Mouse (Mus musculus) CH12.LX (cell line): Measurements from ENCODE around the gene Kif21b. TPM values are rescaled to one million over a fixed set of nuclear protein-coding genes. Genes with fewer than 3 reads are reported as not detected.

Experiments used
- DNase-seq: peaks from one replicate; pipeline ENCODE4 v3.0.0-alpha.2; 2013; ENCODE audit errors: extremely low read depth
- H3K27ac ChIP-seq: 2 replicates; pipeline ENCODE4 v1.5.1; 2012; ENCODE audit warnings: low read depth, mild to moderate bottlenecking, control low read depth, moderate library complexity; ENCODE audit not compliant: insufficient read depth
- H3K27me3 ChIP-seq: replicated peaks from 2 replicates; pipeline ENCODE3; 2012; ENCODE audit warnings: inconsistent platforms
- H3K36me3 ChIP-seq, 2 experiments: replicated peaks in 1 of 2; 2 replicates each; pipeline versions ENCODE3 to v1.6.1; 2012; ENCODE audit warnings: inconsistent platforms in 1 of 2, low read length in 1 of 2, mild to moderate bottlenecking in 1 of 2, mixed read lengths in 1 of 2, moderate library complexity in 1 of 2; ENCODE audit not compliant: control insufficient read depth in 1 of 2, insufficient read depth in 1 of 2
- H3K4me1 ChIP-seq, 2 experiments: 2 replicates each; pipeline ENCODE4 v1.6.1; 2012; ENCODE audit warnings: inconsistent platforms in 1 of 2, moderate library complexity in 1 of 2; ENCODE audit not compliant: insufficient read depth in 2 of 2, control insufficient read depth in 1 of 2
- H3K4me2 ChIP-seq: 2 replicates; pipeline ENCODE4 v1.6.1; 2012; ENCODE audit warnings: low read depth, mild to moderate bottlenecking, control low read depth; ENCODE audit not compliant: poor library complexity, insufficient read depth, severe bottlenecking
- H3K4me3 ChIP-seq, 3 experiments: fragments of 150-350 bp in 1 of 3; sonication (generic) in 1 of 3; replicated peaks in 1 of 3; 2 replicates each; pipeline versions ENCODE3 to v1.5.1; 2011 to 2012; ENCODE audit warnings: low read depth in 2 of 3, low read length in 2 of 3, mild to moderate bottlenecking in 2 of 3, moderate library complexity in 2 of 3, control low read depth in 1 of 3, improper control_type of control experiment in 1 of 3, inconsistent platforms in 1 of 3, mixed read lengths in 1 of 3; ENCODE audit not compliant: poor library complexity in 1 of 3
- H3K79me2 ChIP-seq: replicated peaks from 2 replicates; pipeline ENCODE4 v1.6.1; 2012; ENCODE audit warnings: mild to moderate bottlenecking, moderate library complexity; ENCODE audit not compliant: control insufficient read depth, poor library complexity, insufficient read depth, severe bottlenecking; ENCODE audit errors: extremely low read depth
- H3K9ac ChIP-seq: 2 replicates; pipeline ENCODE4 v1.6.1; 2012; ENCODE audit warnings: low read depth, mild to moderate bottlenecking, control low read depth, moderate library complexity; ENCODE audit not compliant: insufficient read depth
- H3K9me3 ChIP-seq: replicated peaks from 2 replicates; pipeline ENCODE3; 2012; ENCODE audit warnings: low read length, inconsistent platforms, mixed read lengths
- BHLHE40 ChIP-seq: IDR thresholded peaks from 2 replicates; pipeline ENCODE4 v1.6.1; 2011; ENCODE audit warnings: mild to moderate bottlenecking, low read depth, low read length, improper control_type of control experiment
- CHD1 ChIP-seq: IDR thresholded peaks from 2 replicates; pipeline ENCODE4 v1.6.1; 2012; ENCODE audit warnings: low read depth, low read length, improper control_type of control experiment, inconsistent platforms
- CTCF ChIP-seq, 2 experiments: IDR thresholded peaks in 1 of 2; conservative IDR thresholded peaks in 1 of 2; 2 replicates each; pipeline ENCODE4 v1.5.1; 2011 to 2012; ENCODE audit warnings: low read depth in 2 of 2, low read length in 2 of 2, improper control_type of control experiment in 1 of 2, inconsistent platforms in 1 of 2, mild to moderate bottlenecking in 1 of 2, moderate library complexity in 1 of 2
- E2F4 ChIP-seq: IDR thresholded peaks from 2 replicates; pipeline ENCODE4 v1.6.1; 2011; ENCODE audit warnings: low read depth, low read length, improper control_type of control experiment; ENCODE audit not compliant: insufficient replicate concordance
- ELF1 ChIP-seq: IDR thresholded peaks from 2 replicates; pipeline ENCODE4 v1.6.1; 2014; ENCODE audit warnings: low read depth, mild to moderate bottlenecking, inconsistent platforms, low read length, improper control_type of control experiment
- ETS1 ChIP-seq: conservative IDR thresholded peaks from 2 replicates; pipeline ENCODE4 v1.6.1; 2012; ENCODE audit warnings: low read depth, mild to moderate bottlenecking, inconsistent platforms, low read length, improper control_type of control experiment, moderate library complexity
- GABPA ChIP-seq: IDR thresholded peaks from 2 replicates; pipeline ENCODE4 v1.6.1; 2012; ENCODE audit warnings: low read depth, low read length, improper control_type of control experiment, inconsistent platforms; ENCODE audit not compliant: insufficient replicate concordance
- IRF4 ChIP-seq: IDR thresholded peaks from 2 replicates; pipeline ENCODE4 v1.6.1; 2014; ENCODE audit warnings: low read depth, mild to moderate bottlenecking, inconsistent platforms, low read length, improper control_type of control experiment
- JUND ChIP-seq: conservative IDR thresholded peaks from 2 replicates; pipeline ENCODE4 v1.6.1; 2011; ENCODE audit warnings: low read depth, low read length, improper control_type of control experiment
- MAFK ChIP-seq: IDR thresholded peaks from 2 replicates; pipeline ENCODE4 v1.6.1; 2011; ENCODE audit warnings: low read length, improper control_type of control experiment; ENCODE audit not compliant: insufficient replicate concordance
- MAX ChIP-seq: IDR thresholded peaks from 2 replicates; pipeline ENCODE4 v1.6.1; 2011; ENCODE audit warnings: low read length, improper control_type of control experiment
- MEF2A ChIP-seq: IDR thresholded peaks from 2 replicates; pipeline ENCODE4 v1.6.1; 2014; ENCODE audit warnings: low read depth, mild to moderate bottlenecking, inconsistent platforms, low read length, improper control_type of control experiment, borderline replicate concordance
- MXI1 ChIP-seq: IDR thresholded peaks from 2 replicates; pipeline ENCODE4 v1.6.1; 2011; ENCODE audit warnings: mild to moderate bottlenecking, low read depth, low read length, improper control_type of control experiment
- MYC ChIP-seq: IDR thresholded peaks from 2 replicates; pipeline ENCODE4 v1.6.1; 2011; ENCODE audit warnings: low read depth, mild to moderate bottlenecking, improper control_type of control experiment, low read length
- NRF1 ChIP-seq: IDR thresholded peaks from 2 replicates; pipeline ENCODE4 v1.6.1; 2014; ENCODE audit warnings: low read depth, mild to moderate bottlenecking, inconsistent platforms, low read length, improper control_type of control experiment, moderate library complexity
- POLR2A ChIP-seq: IDR thresholded peaks from 2 replicates; pipeline ENCODE4 v1.6.1; 2011; ENCODE audit warnings: low read depth, mild to moderate bottlenecking, improper control_type of control experiment, low read length
- POLR2AphosphoS2 ChIP-seq: IDR thresholded peaks from 2 replicates; pipeline ENCODE4 v1.6.1; 2011; ENCODE audit warnings: low read depth, low read length, improper control_type of control experiment
- RAD21 ChIP-seq: IDR thresholded peaks from 2 replicates; pipeline ENCODE4 v1.6.1; 2011; ENCODE audit warnings: low read depth, mild to moderate bottlenecking, low read length, improper control_type of control experiment, moderate library complexity
- SMC3 ChIP-seq: IDR thresholded peaks from 2 replicates; pipeline ENCODE4 v1.6.1; 2011; ENCODE audit warnings: low read depth, low read length, improper control_type of control experiment
- TBP ChIP-seq: conservative IDR thresholded peaks from 2 replicates; pipeline ENCODE4 v1.6.1; 2011; ENCODE audit warnings: low read depth, low read length, improper control_type of control experiment
- UBTF ChIP-seq: IDR thresholded peaks from 2 replicates; pipeline ENCODE4 v1.6.1; 2012; ENCODE audit warnings: low read depth, mild to moderate bottlenecking, inconsistent platforms, low read length, improper control_type of control experiment, moderate library complexity
- USF1 ChIP-seq: IDR thresholded peaks from 2 replicates; pipeline ENCODE4 v1.6.1; 2014; ENCODE audit warnings: low read depth, mild to moderate bottlenecking, inconsistent platforms, low read length, improper control_type of control experiment
- USF2 ChIP-seq: conservative IDR thresholded peaks from 2 replicates; pipeline ENCODE4 v1.6.1; 2011; ENCODE audit warnings: low read depth, low read length, improper control_type of control experiment
- ZC3H11A ChIP-seq: IDR thresholded peaks from 2 replicates; pipeline ENCODE4 v1.6.1; 2012; ENCODE audit warnings: low read depth, mild to moderate bottlenecking, inconsistent platforms, low read length, improper control_type of control experiment
- dilution Hi-C: fragments of 300-500 bp; cut with MboI; formaldehyde crosslinking; loops from 2 replicates; pipeline ENCODE4 v1.14.3; 2020; ENCODE audit warnings: low sequenced_read_pairs; ENCODE audit not compliant: extremely low pct_unique_long_range_greater_than_20kb, extremely low pct_ligation_motif_present
- in situ Hi-C: fragments of 300-500 bp; cut with MboI; formaldehyde crosslinking; loops from 3 replicates; pipeline ENCODE4 v1.14.3; 2019; ENCODE audit warnings: low sequenced_read_pairs, low pct_ligation_motif_present, low pct_unique_long_range_greater_than_20kb, mixed read lengths
- polyA plus RNA-seq: library from polyadenylated mRNA; unstranded; fragments of >175 nt; gene quantifications from 2 replicates; pipeline ENCODE4 v1.2.1, GENCODE M21; 2012; ENCODE audit warnings: low read depth; ENCODE audit not compliant: insufficient read length
- total RNA-seq, 2 experiments: library from RNA; depleted of rRNA; stranded (reverse); fragments of 300-350 nt in 1 of 2; fragments of >200 nt in 1 of 2; gene quantifications; 2 replicates each; pipeline ENCODE4 v1.2.3; 2012 to 2014

Gene Kif21b
- total and polyA plus RNA-seq, 3 experiments, result 7.3 to 32.4 (median 26.2) TPM

GRCm38 (mm10) chr1:136165436-136165835 lies 34.2 kb downstream of the Kif21b start:
- Histone ChIP-seq H3K4me2 (no peak overlapping the region), H3K27ac (no peak overlapping the region), H3K79me2 (no peaks in the 10 kb centered on the region; the same call in 1 of the 2 replicates), H3K27me3 (no peaks in the 10 kb centered on the region), H3K4me3 (no peak overlapping the region), H3K9me3 (no peaks in the 10 kb centered on the region), H3K9ac (no peak overlapping the region), H3K36me3 (peaks cover 77 to 85% of the 10 kb centered on the region in 2 experiments), H3K4me1 (peaks cover 24 to 63% of the 10 kb centered on the region in 2 experiments)
- in situ Hi-C loops, result no loop called here
- TF ChIP-seq BHLHE40, result no peak
- TF ChIP-seq ELF1, result no peak
- TF ChIP-seq E2F4, result no peak
- no peak for TF ChIP-seq TBP
- TF ChIP-seq CHD1, result no peak
- no peak for DNase-seq
- dilution Hi-C loops, result no loop called here

DNA sequence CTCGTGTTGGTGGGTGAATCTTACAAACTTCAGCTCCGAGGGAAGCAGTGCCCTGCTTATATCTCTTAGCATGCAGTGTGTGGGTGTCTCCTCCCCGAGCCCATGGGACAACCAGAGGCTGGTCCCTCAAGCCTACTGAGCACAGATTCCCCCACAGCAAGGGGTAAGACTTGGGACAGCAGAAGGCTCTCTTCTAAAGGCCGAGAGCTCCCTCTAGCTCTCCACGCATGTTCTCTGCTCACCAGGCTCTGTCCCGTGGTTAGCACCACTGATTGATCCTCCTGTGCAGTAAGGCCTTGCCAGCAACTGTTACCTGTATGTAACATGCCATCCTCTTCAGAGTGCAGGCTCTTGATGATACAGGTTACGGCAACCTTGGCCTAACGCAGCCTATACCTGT lies 36.5 kb downstream of the Kif21b start:
- H3K4me2 ChIP-seq, result no peak overlapping the region
- H3K79me2 ChIP-seq, result no peaks in the 10 kb centered on the region
- no peak overlapping the region for H3K4me3 ChIP-seq
- peaks cover 89 to 99% of the 10 kb centered on the region in 2 experiments for H3K36me3 ChIP-seq
- H3K27me3 ChIP-seq, result no peaks in the 10 kb centered on the region
- no peaks in the 10 kb centered on the region for H3K9me3 ChIP-seq
- TF ChIP-seq SMC3 (peak; percentile 77), MAFK (no peak), ZC3H11A (peak; percentile 17; the same call in 1 of the 2 replicates), ETS1 (no peak), RAD21 (peak; percentile 78), CTCF (conservative IDR thresholded peaks at IDR 0.05 in 1 of 2, IDR thresholded peaks at IDR 0.05 in 1 of 2; ENCODE audit: low read depth in 2 of 2, low read length in 2 of 2) (peak in 1 of 2 experiments; percentile 73; a peak in 2 of 4 replicates)
- in situ Hi-C loops (no loop called here), dilution Hi-C loops (no loop called here)
- H3K27ac ChIP-seq, result no peak overlapping the region
- H3K9ac ChIP-seq, result no peak overlapping the region
- peak; percentile 22 for DNase-seq
- H3K4me1 ChIP-seq, result peaks cover 6 to 41% of the 10 kb centered on the region in 2 experiments

DNA sequence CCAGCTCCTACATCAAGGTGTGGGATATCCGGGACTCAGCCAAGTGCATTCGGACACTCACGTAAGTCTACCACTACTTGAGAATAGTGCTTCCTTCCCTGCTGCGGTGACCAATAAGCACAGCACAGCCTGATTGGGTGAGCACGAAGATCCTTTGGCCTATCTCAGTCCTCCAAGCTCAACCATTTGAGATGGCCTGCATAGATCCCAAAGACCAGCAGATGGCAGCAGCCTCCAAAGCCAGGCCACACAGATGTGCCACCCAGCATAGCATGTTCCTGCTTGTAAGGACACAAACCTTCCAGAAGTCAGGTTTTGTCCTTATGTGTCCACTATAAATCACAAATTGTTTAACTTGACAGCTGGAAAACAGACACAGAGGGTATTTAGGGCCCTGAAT lies 38.9 kb downstream of the Kif21b start:
- DNase-seq, result peak; percentile 84
- in situ Hi-C loops, result loop anchor here (5.0 kb wide), 1 partner anchor 42 kb away; the partner anchor contains the start of gene Mroh3
- peaks cover 0 to 24% of the 10 kb centered on the region in 2 experiments; a peak in 2 of 4 replicates for H3K4me1 ChIP-seq
- H3K4me2 ChIP-seq, result no peak overlapping the region
- H3K27me3 ChIP-seq, result no peaks in the 10 kb centered on the region
- H3K9me3 ChIP-seq, result no peaks in the 10 kb centered on the region
- no peaks in the 10 kb centered on the region for H3K79me2 ChIP-seq
- peaks cover 88 to 99% of the 10 kb centered on the region in 2 experiments for H3K36me3 ChIP-seq
- dilution Hi-C loops, result no loop called here
- no peak overlapping the region for H3K4me3 ChIP-seq
- H3K27ac ChIP-seq, result no peak overlapping the region
- H3K9ac ChIP-seq, result no peak overlapping the region
- no peak for TF ChIP-seq USF2
- TF ChIP-seq BHLHE40, result peak; percentile 26; the same call in 1 of the 2 replicates
- TF ChIP-seq MXI1, result no peak
- TF ChIP-seq POLR2AphosphoS2, result no peak
- no peak for TF ChIP-seq CHD1
- peak; percentile 73 for TF ChIP-seq RAD21
- TF ChIP-seq POLR2A, result no peak
- TF ChIP-seq MAX, result peak; percentile 24; the same call in 1 of the 2 replicates
- TF ChIP-seq ELF1, result no peak
- TF ChIP-seq MYC, result 0 out of 2 replicates have a peak, but pooled peaks have one; percentile 33
- no peak for TF ChIP-seq GABPA
- TF ChIP-seq E2F4, result 0 out of 2 replicates have a peak, but pooled peaks have one; percentile 17
- TF ChIP-seq TBP, result no peak
- TF ChIP-seq JUND, result no peak
- TF ChIP-seq IRF4, result no peak
- no peak for TF ChIP-seq USF1
- TF ChIP-seq CTCF (conservative IDR thresholded peaks at IDR 0.05 in 1 of 2, IDR thresholded peaks at IDR 0.05 in 1 of 2; ENCODE audit: low read depth in 2 of 2, low read length in 2 of 2), result peak; percentile 85 to 87
- no peak for TF ChIP-seq NRF1
- TF ChIP-seq MEF2A, result no peak
- TF ChIP-seq SMC3, result peak; percentile 84
- no peak for TF ChIP-seq UBTF
